Mouse (Mus musculus) stomach, embryonic 14.5 days (tissue): ENCODE measurements at regions not wholly inside any gene's neighbourhood (a gene's known extent, or its start where the extent isn't known, plus 50 kb on each side); places are given as distances from the start of the nearest gene placed in this dataset.

ENCODE experiments used
- ATAC-seq: fragments of 200-750 bp; cut with Nextera tagmentation; 2 replicates; pipeline ENCODE4 v1.8.0; 2017; ENCODE audit warnings: low read depth, moderate TSS enrichment; ENCODE audit not compliant: insufficient number of reproducible peaks, insufficient read depth, low FRiP score
- H3K27ac ChIP-seq: fragments of 300-500 bp; sonication (generic); 2 replicates; pipeline ENCODE4 v1.5.1; 2014; ENCODE audit warnings: mild to moderate bottlenecking, low read length, moderate library complexity, mixed read lengths
- H3K27me3 ChIP-seq: fragments of 300-500 bp; sonication (generic); 2 replicates; pipeline ENCODE4 v1.6.1; 2014; ENCODE audit warnings: low read length, control low read depth, mixed read lengths; ENCODE audit not compliant: control insufficient read depth, insufficient read depth
- H3K36me3 ChIP-seq: fragments of 300-500 bp; sonication (generic); 2 replicates; pipeline ENCODE4 v1.6.1; 2014; ENCODE audit warnings: mild to moderate bottlenecking, control low read depth, low read length, moderate library complexity, mixed read lengths; ENCODE audit not compliant: control insufficient read depth, insufficient read depth
- H3K4me1 ChIP-seq: fragments of 300-500 bp; sonication (generic); 2 replicates; pipeline ENCODE4 v1.6.1; 2014; ENCODE audit warnings: low read length, control low read depth, mixed read lengths; ENCODE audit not compliant: control insufficient read depth, insufficient read depth
- H3K4me2 ChIP-seq: fragments of 300-500 bp; sonication (generic); replicated peaks from 2 replicates; pipeline ENCODE4 v1.6.1; 2014; ENCODE audit warnings: low read depth, low read length, control low read depth
- H3K4me3 ChIP-seq: fragments of 300-500 bp; sonication (generic); 2 replicates; pipeline ENCODE4 v1.5.1; 2014; ENCODE audit warnings: low read depth, low read length, control low read depth
- H3K9ac ChIP-seq: fragments of 300-500 bp; sonication (generic); replicated peaks from 2 replicates; pipeline ENCODE4 v1.6.1; 2014; ENCODE audit warnings: low read depth, mild to moderate bottlenecking, control low read depth, low read length, moderate library complexity, mixed read lengths
- H3K9me3 ChIP-seq: fragments of 300-500 bp; sonication (generic); 2 replicates; pipeline ENCODE4 v1.6.1; 2016; ENCODE audit warnings: low read depth, low read length, control low read depth; ENCODE audit not compliant: control insufficient read depth
- WGBS: fragments of 180-500 bp; shearing (Covaris S2); extraction: QIAGEN DNeasy Blood & Tissue Kit; methylation state at CpG from one replicate; pipeline ENCODE4 v1.1.7; 2014; 5-methylcytosine and 5-hydroxymethylcytosine counted together

- H3K9ac ChIP-seq = no peak overlapping the region
- no peaks in the 10 kb centered on the region for H3K4me1 ChIP-seq
- WGBS = 79% methylated on average over 3 of the region's 3 CpGs
- no peaks in the 10 kb centered on the region for H3K36me3 ChIP-seq
- no peaks in the 10 kb centered on the region for H3K27me3 ChIP-seq
- no peaks in the 10 kb centered on the region for H3K9me3 ChIP-seq
- no peak overlapping the region for H3K27ac ChIP-seq
- no peak overlapping the region for H3K4me2 ChIP-seq
- ATAC-seq = no peak
- H3K4me3 ChIP-seq = no peak overlapping the region
Observed at GRCm38 (mm10) chr3:123852889-123853288, 162.2 kb upstream of the Ndst3 start.

GRCm38 (mm10) chr3:123873709-123874108, 183.1 kb upstream of the Ndst3 start:
- H3K27ac ChIP-seq = no peak overlapping the region
- WGBS = 91% methylated on average over 2 of the region's 2 CpGs
- no peak for ATAC-seq

GRCm38 (mm10) chr3:123893691-123894090, 203.0 kb upstream of the Ndst3 start:
- H3K27ac ChIP-seq = no peak overlapping the region
- WGBS = 67% methylated on average over 3 of the region's 3 CpGs
- no peaks in the 10 kb centered on the region for H3K9me3 ChIP-seq
- no peaks in the 10 kb centered on the region for H3K36me3 ChIP-seq
- no peaks in the 10 kb centered on the region for H3K4me1 ChIP-seq
- no peak overlapping the region for H3K4me3 ChIP-seq
- no peak overlapping the region for H3K9ac ChIP-seq
- H3K27me3 ChIP-seq = no peaks in the 10 kb centered on the region
- ATAC-seq = no peak
- no peak overlapping the region for H3K4me2 ChIP-seq

More at GRCm38 (mm10) chr3:123873709-123874108, 183.1 kb upstream of the Ndst3 start:
- Histone ChIP-seq H3K9me3 (no peaks in the 10 kb centered on the region), H3K27me3 (no peaks in the 10 kb centered on the region), H3K4me3 (no peak overlapping the region), H3K4me2 (no peak overlapping the region), H3K36me3 (no peaks in the 10 kb centered on the region), H3K4me1 (no peaks in the 10 kb centered on the region), H3K9ac (no peak overlapping the region)

- WGBS = 36% methylated on average over 9 of the region's 9 CpGs
- no peak overlapping the region; the same call in 1 of the 2 replicates for H3K27ac ChIP-seq
- H3K4me3 ChIP-seq = no peak overlapping the region
Observed at GRCm38 (mm10) chr3:123905928-123906721, 215.5 kb upstream of the Ndst3 start.

GRCm38 (mm10) chr3:123918140-123918539, 227.5 kb upstream of the Ndst3 start:
- Histone ChIP-seq H3K27ac (no peak overlapping the region), H3K4me2 (no peak overlapping the region), H3K9ac (no peak overlapping the region), H3K9me3 (no peaks in the 10 kb centered on the region), H3K36me3 (no peaks in the 10 kb centered on the region), H3K4me3 (no peak overlapping the region), H3K27me3 (no peaks in the 10 kb centered on the region), H3K4me1 (no peaks in the 10 kb centered on the region)
- no peak for ATAC-seq
- 80% methylated on average over 3 of the region's 3 CpGs for WGBS

More at GRCm38 (mm10) chr3:123905928-123906721, 215.5 kb upstream of the Ndst3 start:
- ATAC-seq = no peak
- Histone ChIP-seq H3K4me1 (no peaks in the 10 kb centered on the region), H3K27me3 (no peaks in the 10 kb centered on the region), H3K4me2 (no peak overlapping the region), H3K9me3 (no peaks in the 10 kb centered on the region), H3K36me3 (no peaks in the 10 kb centered on the region), H3K9ac (no peak overlapping the region)

- 78% methylated on average over 6 of the region's 6 CpGs for WGBS
- H3K4me2 ChIP-seq = no peak overlapping the region
- H3K27ac ChIP-seq = no peak overlapping the region
- H3K9ac ChIP-seq = no peak overlapping the region
- H3K9me3 ChIP-seq = no peaks in the 10 kb centered on the region
- H3K4me1 ChIP-seq = no peaks in the 10 kb centered on the region
- no peaks in the 10 kb centered on the region for H3K27me3 ChIP-seq
- H3K4me3 ChIP-seq = no peak overlapping the region
- ATAC-seq = no peak
- no peaks in the 10 kb centered on the region for H3K36me3 ChIP-seq
Observed at GRCm38 (mm10) chr3:123952121-123952520, 261.5 kb upstream of the Ndst3 start.

GRCm38 (mm10) chr3:123967373-123967772, 276.7 kb upstream of the Ndst3 start:
- WGBS = 84% methylated on average over 3 of the region's 3 CpGs

GRCm38 (mm10) chr3:123972367-123972766, 281.7 kb upstream of the Ndst3 start:
- Histone ChIP-seq H3K4me3 (no peak overlapping the region), H3K4me1 (no peaks in the 10 kb centered on the region), H3K36me3 (no peaks in the 10 kb centered on the region), H3K27ac (no peak overlapping the region), H3K27me3 (no peaks in the 10 kb centered on the region), H3K9ac (no peak overlapping the region), H3K4me2 (no peak overlapping the region), H3K9me3 (no peaks in the 10 kb centered on the region)
- ATAC-seq = no peak
- 78% methylated on average over 3 of the region's 3 CpGs for WGBS

More at GRCm38 (mm10) chr3:123967373-123967772, 276.7 kb upstream of the Ndst3 start:
- Histone ChIP-seq H3K27me3 (no peaks in the 10 kb centered on the region), H3K9ac (no peak overlapping the region), H3K4me2 (no peak overlapping the region), H3K27ac (no peak overlapping the region), H3K4me1 (no peaks in the 10 kb centered on the region), H3K9me3 (no peaks in the 10 kb centered on the region), H3K4me3 (no peak overlapping the region), H3K36me3 (no peaks in the 10 kb centered on the region)
- ATAC-seq = no peak
